Mouse (Mus musculus): ENCODE results near the gene Lpin1. TPM values are rescaled to one million over a fixed set of nuclear protein-coding genes. Genes with fewer than 3 reads are reported as not detected.
A peak's percentile ranks its signal among the peaks of the same experiment; 100 is the strongest.

The Lpin1 gene
- polyA plus RNA-seq, 1 experiment from 2014 or later: 6.8 TPM

GRCm38 (mm10) chr12:16591453-16592200 lies 19.1 kb downstream of the Lpin1 start:
- POLR2A ChIA-PET: no interaction called here
- peak; percentile 66 for DNase-seq (ENCODE audit: low read depth, low spot score)
- in situ Hi-C loops (cut with MboI; ENCODE audit: low pct_unique_long_range_greater_than_20kb): no loop called here

DNA sequence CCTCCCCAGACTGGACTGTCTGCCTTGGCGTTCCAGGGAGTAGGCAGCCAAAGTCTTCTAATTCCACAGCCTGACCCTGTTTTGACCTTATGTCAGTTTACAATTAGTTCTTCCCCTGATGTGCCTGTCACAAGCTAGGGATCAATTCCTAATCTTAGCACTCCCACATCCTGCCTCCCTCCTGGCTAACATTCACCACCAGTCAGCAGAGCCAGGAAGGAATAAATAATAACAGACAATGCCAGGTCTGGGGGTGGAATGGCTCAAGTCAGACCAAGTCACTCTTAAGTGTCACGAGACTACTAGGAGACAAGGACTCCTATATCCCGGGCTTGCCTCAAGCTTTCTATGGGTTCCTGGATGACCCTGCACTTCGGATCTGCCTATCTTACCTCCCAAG lies 20.8 kb downstream of the Lpin1 start:
- POLR2A ChIA-PET: interaction anchor here (0.5 kb wide), 1 partner anchor 143 kb away, joined by 3 read pairs; no protein-coding TSS in a partner anchor
- DNase-seq (ENCODE audit: low read depth, low spot score) (no peak), ATAC-seq (no peak)

More at GRCm38 (mm10) chr12:16591453-16592200, 19.1 kb downstream of the Lpin1 start:
- no peaks in the 10 kb centered on the region for H3K27me3 ChIP-seq
- ATAC-seq: peak; percentile 91
- CTCF ChIA-PET: interaction anchor here (1.0 kb wide), 1 partner anchor 8 kb away, joined by 4 read pairs; no protein-coding TSS in a partner anchor
- TF ChIP-seq CTCF (IDR thresholded peaks at IDR 0.05): no peak

DNA sequence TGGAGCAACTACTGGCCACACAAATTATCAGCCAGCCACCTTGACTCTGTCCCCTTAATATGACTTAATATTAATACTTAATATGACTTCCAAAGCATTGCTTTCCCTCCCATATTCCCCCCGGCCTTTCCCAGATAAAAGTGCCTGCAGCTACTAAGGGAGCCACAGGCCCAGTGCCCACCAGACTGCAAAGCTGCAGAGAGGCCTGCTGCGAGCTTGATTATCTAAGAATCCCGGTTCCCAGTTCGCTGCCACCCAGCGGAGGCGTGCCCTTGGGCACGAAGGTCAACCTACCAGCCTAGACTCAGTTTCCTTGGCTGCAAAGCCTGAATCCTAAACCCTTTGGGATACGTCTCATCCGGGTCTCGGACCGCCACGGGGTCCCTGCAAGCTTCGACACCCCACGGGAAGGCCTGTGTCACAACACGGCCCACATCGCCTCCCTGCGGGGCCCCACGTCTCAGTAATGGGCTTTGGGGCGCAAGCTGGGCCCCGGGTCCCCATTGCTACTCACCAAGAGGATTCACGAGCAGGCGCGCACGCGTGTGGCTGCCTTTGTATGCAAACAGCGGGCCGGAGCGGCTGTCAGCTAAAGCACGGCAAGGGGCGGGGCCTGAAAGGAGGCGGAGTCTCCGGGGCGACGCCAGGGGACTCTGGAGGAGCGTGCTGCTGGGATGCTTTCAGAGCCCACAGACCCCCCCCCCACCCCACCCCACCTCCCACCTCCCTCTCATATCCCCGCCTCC lies 21.4 kb downstream of the Lpin1 start:
- peak; percentile 65 for ATAC-seq
- CTCF ChIA-PET: interaction anchor here (1.9 kb wide), 1 partner anchor 21 kb away, joined by 6 read pairs; no protein-coding TSS in a partner anchor
- no peak for TF ChIP-seq CTCF (IDR thresholded peaks at IDR 0.05)

More for the DNA sequence above, 20.8 kb downstream of the Lpin1 start:
- in situ Hi-C loops (cut with MboI; ENCODE audit: low pct_unique_long_range_greater_than_20kb): no loop called here
- no peak for TF ChIP-seq CTCF (IDR thresholded peaks at IDR 0.05)
- CTCF ChIA-PET: interaction anchor here (1.9 kb wide), 1 partner anchor 22 kb away, joined by 6 read pairs; no protein-coding TSS in a partner anchor
- no peaks in the 10 kb centered on the region for H3K27me3 ChIP-seq

DNA sequence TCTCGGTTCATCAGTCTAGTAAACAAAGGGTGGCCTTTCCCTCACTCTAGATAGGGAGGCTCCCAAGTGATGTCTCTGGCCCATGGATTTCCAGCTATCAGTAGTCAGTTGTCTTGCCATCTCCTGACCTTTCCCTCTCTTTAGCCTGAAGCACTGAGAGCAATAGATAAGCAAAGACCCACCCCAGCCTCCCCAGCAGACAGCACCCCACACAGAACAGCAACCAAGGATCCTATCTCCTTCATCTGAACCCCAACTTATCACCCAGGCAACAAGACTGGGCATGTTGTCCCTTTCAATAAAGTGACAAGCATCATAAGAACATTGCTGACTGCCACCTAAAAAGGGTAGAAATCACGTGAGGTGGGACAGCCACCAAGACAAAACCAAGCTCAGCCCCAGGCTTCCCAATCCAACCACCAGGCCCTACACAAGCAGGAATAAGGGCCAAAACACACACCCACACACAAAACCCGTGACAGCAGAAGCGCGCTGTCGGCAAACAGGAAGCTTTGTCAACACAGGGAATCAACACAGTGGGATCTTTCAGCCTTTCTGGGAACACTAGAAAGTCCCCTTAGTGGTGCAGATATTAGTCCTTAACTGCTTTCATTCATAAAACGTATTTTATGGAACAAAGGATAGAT lies 22.2 kb downstream of the Lpin1 start:
- no peak for ATAC-seq
- no peak for DNase-seq (ENCODE audit: low read depth, low spot score)
- no peaks in the 10 kb centered on the region for H3K27me3 ChIP-seq
- in situ Hi-C loops (cut with MboI; ENCODE audit: low pct_unique_long_range_greater_than_20kb): no loop called here
- ChIA-PET CTCF (interaction anchor here (1.9 kb wide), 1 partner anchor 20 kb away, joined by 6 read pairs; no protein-coding TSS in a partner anchor), POLR2A (no interaction called here)
- no peak for TF ChIP-seq CTCF (IDR thresholded peaks at IDR 0.05)

More for the DNA sequence above, 21.4 kb downstream of the Lpin1 start:
- no peaks in the 10 kb centered on the region for H3K27me3 ChIP-seq
- in situ Hi-C loops (cut with MboI; ENCODE audit: low pct_unique_long_range_greater_than_20kb): no loop called here
- POLR2A ChIA-PET: interaction anchor here (0.5 kb wide), 1 partner anchor 144 kb away, joined by 3 read pairs; no protein-coding TSS in a partner anchor
- DNase-seq (ENCODE audit: low read depth, low spot score): no peak

DNA sequence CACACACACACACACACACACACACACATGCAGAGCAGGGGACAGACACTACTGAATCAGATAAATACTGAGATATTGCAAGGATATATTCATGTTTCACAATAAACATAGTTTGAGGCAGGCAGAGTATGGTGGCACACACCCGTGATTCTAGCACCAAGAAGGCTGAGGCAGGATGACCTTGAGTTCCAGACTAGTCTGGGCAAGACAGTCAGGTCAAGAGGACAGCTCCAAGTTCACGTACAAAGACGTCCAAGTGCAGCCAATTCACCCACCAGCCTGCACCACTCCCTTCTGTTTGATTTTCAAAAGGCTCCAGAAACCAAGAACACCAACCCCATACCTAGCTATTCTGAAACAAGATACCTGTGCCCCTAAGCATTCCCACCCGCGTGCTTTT lies 23.0 kb downstream of the Lpin1 start:
- no peaks in the 10 kb centered on the region for H3K27me3 ChIP-seq
- DNase-seq (ENCODE audit: low read depth, low spot score) (no peak), ATAC-seq (no peak)
- in situ Hi-C loops (cut with MboI; ENCODE audit: low pct_unique_long_range_greater_than_20kb): no loop called here
- ChIA-PET POLR2A (no interaction called here), CTCF (interaction anchor here (1.0 kb wide), 1 partner anchor 15 kb away, joined by 3 read pairs; no protein-coding TSS in a partner anchor)
- TF ChIP-seq CTCF (IDR thresholded peaks at IDR 0.05): no peak

GRCm38 (mm10) chr12:16587111-16587510 lies 23.7 kb downstream of the Lpin1 start:
- in situ Hi-C loops (cut with MboI; ENCODE audit: low pct_unique_long_range_greater_than_20kb): no loop called here
- no peak for DNase-seq (ENCODE audit: low read depth, low spot score)
- no peak for ATAC-seq
- CTCF ChIA-PET: interaction anchor here (1.0 kb wide), 1 partner anchor 14 kb away, joined by 3 read pairs; no protein-coding TSS in a partner anchor
- TF ChIP-seq CTCF (IDR thresholded peaks at IDR 0.05): no peak
- POLR2A ChIA-PET: no interaction called here
- H3K27me3 ChIP-seq: no peaks in the 10 kb centered on the region

- H3K27me3 ChIP-seq: no peaks in the 10 kb centered on the region
- in situ Hi-C loops (cut with MboI; ENCODE audit: low pct_unique_long_range_greater_than_20kb): no loop called here
- ChIA-PET POLR2A (no interaction called here), CTCF (no interaction called here)
- TF ChIP-seq CTCF (IDR thresholded peaks at IDR 0.05): no peak
- ATAC-seq (no peak), DNase-seq (ENCODE audit: low read depth, low spot score) (no peak)
Observed at GRCm38 (mm10) chr12:16584964-16585363, 25.8 kb downstream of the Lpin1 start.

- POLR2A ChIA-PET: no interaction called here
- no peak for TF ChIP-seq CTCF (IDR thresholded peaks at IDR 0.05)
- DNase-seq (ENCODE audit: low read depth, low spot score): no peak
- CTCF ChIA-PET: no interaction called here
- no peaks in the 10 kb centered on the region for H3K27me3 ChIP-seq
- no peak for ATAC-seq
- in situ Hi-C loops (cut with MboI; ENCODE audit: low pct_unique_long_range_greater_than_20kb): no loop called here
Observed at GRCm38 (mm10) chr12:16584035-16584682, 26.6 kb downstream of the Lpin1 start.

- in situ Hi-C loops (cut with MboI; ENCODE audit: low pct_unique_long_range_greater_than_20kb): no loop called here
- DNase-seq (ENCODE audit: low read depth, low spot score): no peak
- H3K27me3 ChIP-seq: no peaks in the 10 kb centered on the region
- CTCF ChIA-PET: interaction anchor here (1.0 kb wide), 1 partner anchor 15 kb away, joined by 4 read pairs; no protein-coding TSS in a partner anchor
- ATAC-seq: no peak
- no peak for TF ChIP-seq CTCF (IDR thresholded peaks at IDR 0.05)
- POLR2A ChIA-PET: no interaction called here
Observed at GRCm38 (mm10) chr12:16583313-16583712, 27.5 kb downstream of the Lpin1 start.

DNA sequence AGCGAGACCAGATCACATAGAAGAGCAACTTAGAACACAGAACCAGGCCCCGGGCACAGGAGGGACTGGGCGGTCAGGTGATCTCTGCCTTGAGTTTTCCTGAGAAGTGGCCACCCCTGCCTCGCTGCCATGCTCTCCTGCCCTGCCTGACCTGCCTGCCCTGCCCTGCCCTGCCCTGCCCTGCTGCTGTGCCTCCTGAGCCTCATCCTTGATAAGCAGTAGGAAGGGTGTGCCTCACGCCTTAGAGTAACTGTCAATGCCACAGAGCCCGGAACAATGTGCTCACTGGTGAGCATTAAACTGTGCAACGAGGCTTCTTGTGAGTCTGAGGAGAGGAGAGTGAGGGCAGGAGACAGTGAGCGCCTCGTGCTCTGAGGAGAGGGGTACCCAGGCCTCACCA lies 30.5 kb downstream of the Lpin1 start:
- in situ Hi-C loops (cut with MboI; ENCODE audit: low pct_unique_long_range_greater_than_20kb): no loop called here
- ATAC-seq (no peak), DNase-seq (ENCODE audit: low read depth, low spot score) (no peak)
- ChIA-PET CTCF (no interaction called here), POLR2A (no interaction called here)
- no peak for TF ChIP-seq CTCF (IDR thresholded peaks at IDR 0.05)
- H3K27me3 ChIP-seq: no peaks in the 10 kb centered on the region

Data from Patski (cell line).